9 mouse cellular contexts compared by ENCODE assay signal in genomic region chr9:34912996-34913395, GRCm38 (mm10).
DNase-seq lines count a peak whose midpoint lies in the region; ATAC-seq and TF ChIP-seq lines count a peak whose summit lies in the region.
"Had no signal": no experiment of that assay in that cellular context is flagged by ENCODE, and none has a peak within 500 bp of the region (broad histone marks: within the 10 kb centered on the region; RNA-seq: fewer than 3 reads in every experiment).

No protein-coding gene starts in this region.

- H3K27me3 ChIP-seq in heart, embryonic 10.5 days (ENCODE audit: insufficient read depth, poor library complexity, severe bottlenecking): no peaks in the 10 kb centered on the region
- no peaks in the 10 kb centered on the region for H3K27me3 ChIP-seq in heart, embryonic 12.5 days (replicated peaks)
- H3K27me3 ChIP-seq in liver, embryonic 11.5 days (replicated peaks; ENCODE audit: control insufficient read depth, insufficient read depth, low read length): no peaks in the 10 kb centered on the region
- H3K27me3 ChIP-seq in stomach, postnatal 0 days (ENCODE audit: control insufficient read depth, insufficient read depth, low read length): no peaks in the 10 kb centered on the region
- H3K27me3 ChIP-seq: limb, embryonic 15.5 days had no signal

- intact Hi-C loops in heart, postnatal 36 days (cut with DNase I): no loop called here

- H3K4me3 ChIP-seq in heart, embryonic 10.5 days: no peak overlapping the region
- H3K4me3 ChIP-seq in heart, embryonic 12.5 days: no peak overlapping the region
- H3K4me3 ChIP-seq in liver, embryonic 11.5 days (ENCODE audit: low read depth, low read length): no peak overlapping the region
- no peak overlapping the region for H3K4me3 ChIP-seq in stomach, postnatal 0 days (ENCODE audit: low read depth, low read length)
- H3K4me3 ChIP-seq: limb, embryonic 15.5 days had no signal

- no peak overlapping the region for H3K9ac ChIP-seq in heart, embryonic 12.5 days
- H3K9ac ChIP-seq in liver, embryonic 11.5 days (ENCODE audit: low read depth, low read length): no peak overlapping the region
- no peak overlapping the region for H3K9ac ChIP-seq in stomach, postnatal 0 days (ENCODE audit: low read length)
- H3K9ac ChIP-seq: limb, embryonic 15.5 days had no signal

- H3K4me1 ChIP-seq in heart, embryonic 10.5 days: no peaks in the 10 kb centered on the region
- no peaks in the 10 kb centered on the region for H3K4me1 ChIP-seq in heart, embryonic 12.5 days (replicated peaks)
- no peaks in the 10 kb centered on the region for H3K4me1 ChIP-seq in liver, embryonic 11.5 days (replicated peaks; ENCODE audit: control insufficient read depth, insufficient read depth, low read length)
- H3K4me1 ChIP-seq in stomach, postnatal 0 days (replicated peaks; ENCODE audit: control insufficient read depth, insufficient read depth): no peaks in the 10 kb centered on the region
- H3K4me1 ChIP-seq: limb, embryonic 15.5 days had no signal

- ATAC-seq in heart, embryonic 12.5 days (ENCODE audit: insufficient number of reproducible peaks, low FRiP score): no peak
- no peak for ATAC-seq in liver, embryonic 11.5 days (replicated peaks; ENCODE audit: low FRiP score)
- ATAC-seq in stomach, postnatal 0 days (ENCODE audit: low FRiP score, low TSS enrichment): no peak
- no peak for ATAC-seq in erythroid progenitor cell, adult 5-6 weeks (replicated peaks; ENCODE audit: low FRiP score, poor library complexity, severe bottlenecking)
- ATAC-seq in monocyte, adult 5-6 weeks (replicated peaks; ENCODE audit: insufficient number of reproducible peaks, low FRiP score, low TSS enrichment, poor library complexity, severe bottlenecking): no peak

- H3K9me3 ChIP-seq in heart, embryonic 10.5 days: no peaks in the 10 kb centered on the region
- no peaks in the 10 kb centered on the region for H3K9me3 ChIP-seq in heart, embryonic 12.5 days (replicated peaks)
- no peaks in the 10 kb centered on the region for H3K9me3 ChIP-seq in liver, embryonic 11.5 days (ENCODE audit: control insufficient read depth, low read length)
- H3K9me3 ChIP-seq in stomach, postnatal 0 days (ENCODE audit: control insufficient read depth, low read length): no peaks in the 10 kb centered on the region
- H3K9me3 ChIP-seq: limb, embryonic 15.5 days had no signal

- WGBS in heart, embryonic 10.5 days: 7% methylated on average over 5 of the region's 5 CpGs
- 7% methylated on average over 5 of the region's 5 CpGs for WGBS in heart, embryonic 12.5 days
- WGBS in liver, embryonic 11.5 days: 8% methylated on average over 5 of the region's 5 CpGs
- WGBS in stomach, postnatal 0 days: 3% methylated on average over 5 of the region's 5 CpGs

- no peak overlapping the region for H3K4me2 ChIP-seq in heart, embryonic 12.5 days
- no peak overlapping the region for H3K4me2 ChIP-seq in liver, embryonic 11.5 days
- H3K4me2 ChIP-seq in stomach, postnatal 0 days (replicated peaks; ENCODE audit: low read depth): no peak overlapping the region
- H3K4me2 ChIP-seq: limb, embryonic 15.5 days had no signal

- H3K27ac ChIP-seq in heart, embryonic 10.5 days: no peak overlapping the region
- no peak overlapping the region for H3K27ac ChIP-seq in heart, embryonic 12.5 days (ENCODE audit: poor library complexity, severe bottlenecking)
- no peak overlapping the region for H3K27ac ChIP-seq in liver, embryonic 11.5 days (ENCODE audit: low read depth, low read length)
- H3K27ac ChIP-seq in stomach, postnatal 0 days (replicated peaks): no peak overlapping the region
- H3K27ac ChIP-seq: limb, embryonic 15.5 days had no signal

- no peaks in the 10 kb centered on the region for H3K36me3 ChIP-seq in heart, embryonic 10.5 days
- H3K36me3 ChIP-seq in heart, embryonic 12.5 days: no peaks in the 10 kb centered on the region
- no peaks in the 10 kb centered on the region for H3K36me3 ChIP-seq in liver, embryonic 11.5 days (ENCODE audit: control insufficient read depth, insufficient read depth, low read length)
- H3K36me3 ChIP-seq in stomach, postnatal 0 days (ENCODE audit: control insufficient read depth, insufficient read depth, low read length): no peaks in the 10 kb centered on the region
- H3K36me3 ChIP-seq: limb, embryonic 15.5 days had no signal

- DNase-seq in heart, embryonic 10.5 days (ENCODE audit: low spot score): peak; percentile 79
- DNase-seq in adrenal gland, adult 8-10 months: peak; percentile 20
- peak; percentile 22 to 35 for DNase-seq in heart, postnatal 36 days
- peak; percentile 47 for DNase-seq in liver, embryonic 11.5 days (ENCODE audit: low spot score)
- DNase-seq in stomach, postnatal 0 days (ENCODE audit: low spot score): peak; percentile 64

- TF ChIP-seq EP300 in stomach, postnatal 0 days (optimal IDR thresholded peaks at IDR 0.05): no peak

- TF ChIP-seq CTCF in stomach, postnatal 0 days (IDR thresholded peaks at IDR 0.05; ENCODE audit: low read depth): no peak

Comparison
In these comparisons a context has a peak if more than half of its experiments do, and no peak if none do; other contexts are left out.
1. DNase-seq: peak in every context shown above with its lines; median percentile 79 in heart, embryonic 10.5 days; 64 in stomach, postnatal 0 days; 47 in liver, embryonic 11.5 days; 28 in heart, postnatal 36 days; 20 in adrenal gland, adult 8-10 months.